Mouse (Mus musculus) heart, postnatal 0 days (tissue): ENCODE measurements at regions not wholly inside any gene's neighbourhood (a gene's known extent, or its start where the extent isn't known, plus 50 kb on each side); places are given as distances from the start of the nearest gene placed in this dataset.

ENCODE experiments used
- ATAC-seq: fragments of 200-750 bp; cut with Nextera tagmentation; 2 replicates; pipeline ENCODE4 v1.8.0; 2017; ENCODE audit warnings: low read depth, moderate number of reproducible peaks, moderate library complexity; ENCODE audit not compliant: insufficient read depth
- DNase-seq: peaks from one replicate; pipeline ENCODE4 v3.0.0-alpha.2; 2016; ENCODE audit warnings: low spot score
- H3K27ac ChIP-seq: fragments of 300-500 bp; sonication (generic); 2 replicates; pipeline ENCODE4 v1.5.1; 2014; ENCODE audit warnings: low read depth, mild to moderate bottlenecking
- H3K27me3 ChIP-seq: fragments of 300-500 bp; sonication (generic); 2 replicates; pipeline ENCODE4 v1.6.1; 2014; ENCODE audit warnings: low read length, mixed read lengths; ENCODE audit not compliant: control insufficient read depth, insufficient read depth
- H3K36me3 ChIP-seq: fragments of 300-500 bp; sonication (generic); replicated peaks from 2 replicates; pipeline ENCODE4 v1.6.1; 2014; ENCODE audit warnings: low read length, mixed read lengths; ENCODE audit not compliant: control insufficient read depth, insufficient read depth
- H3K4me1 ChIP-seq: fragments of 300-500 bp; sonication (generic); 2 replicates; pipeline ENCODE4 v1.6.1; 2014; ENCODE audit warnings: antibody characterized with exemption; ENCODE audit not compliant: control insufficient read depth, insufficient read depth
- H3K4me2 ChIP-seq: fragments of 300-500 bp; sonication (generic); 2 replicates; pipeline ENCODE4 v1.6.1; 2014; ENCODE audit warnings: low read depth, mild to moderate bottlenecking, low read length, moderate library complexity
- H3K4me3 ChIP-seq: fragments of 300-500 bp; sonication (generic); 2 replicates; pipeline ENCODE4 v1.5.1; 2014; ENCODE audit warnings: low read depth, low read length
- H3K9ac ChIP-seq: fragments of 300-500 bp; sonication (generic); replicated peaks from 2 replicates; pipeline ENCODE4 v1.6.1; 2014; ENCODE audit warnings: low read depth, low read length, mixed read lengths
- H3K9me3 ChIP-seq: fragments of 300-500 bp; sonication (generic); replicated peaks from 2 replicates; pipeline ENCODE4 v1.6.1; 2016; ENCODE audit warnings: low read length; ENCODE audit not compliant: control insufficient read depth
- CTCF ChIP-seq: IDR thresholded peaks from 2 replicates; pipeline ENCODE4 v1.5.1; 2016; ENCODE audit warnings: antibody characterized with exemption, control low read depth, low read depth
- EP300 ChIP-seq: IDR thresholded peaks from 2 replicates; pipeline ENCODE4 v1.6.1; 2016; ENCODE audit warnings: antibody characterized with exemption, low read depth
- WGBS: fragments of 180-500 bp; shearing (Covaris S2); extraction: QIAGEN DNeasy Blood & Tissue Kit; methylation state at CpG from one replicate; pipeline ENCODE4 v1.1.7; 2014; 5-methylcytosine and 5-hydroxymethylcytosine counted together

DNA sequence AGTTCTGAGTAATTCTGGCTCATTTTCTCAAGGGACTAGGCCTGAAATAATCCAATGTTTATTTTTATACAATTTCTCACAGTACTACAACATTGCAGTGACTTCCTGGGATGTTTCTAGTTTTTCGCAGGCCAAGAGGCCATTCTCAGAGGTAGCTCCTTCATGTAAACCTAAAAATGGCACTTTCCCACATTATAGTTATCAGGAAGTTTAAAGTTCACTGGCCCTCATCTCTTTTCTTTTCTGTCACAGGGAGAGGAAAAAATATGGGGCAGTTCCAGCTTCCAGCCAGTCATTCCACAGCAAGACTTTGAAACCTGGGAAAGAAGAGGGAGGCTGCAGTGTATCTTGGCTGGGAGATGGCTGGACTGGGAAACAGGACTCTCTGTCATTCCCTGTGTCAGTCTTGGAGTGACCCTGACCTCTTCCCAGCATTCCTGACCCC, 475.6 kb downstream of the Cetn3 start:
- no peak overlapping the region for H3K4me2 ChIP-seq
- H3K9me3 ChIP-seq = no peaks in the 10 kb centered on the region
- TF ChIP-seq EP300 (no peak; the same call in 1 of the 2 replicates), CTCF (no peak)
- DNase-seq = peak; percentile 8
- ATAC-seq = peak; percentile 47
- H3K27ac ChIP-seq = 0 out of 2 replicates have a peak overlapping the region, but pooled peaks have one; percentile 53
- no peaks in the 10 kb centered on the region for H3K4me1 ChIP-seq
- WGBS = 50% methylated on average over 1 of the region's 1 CpGs
- H3K4me3 ChIP-seq = no peak overlapping the region
- H3K36me3 ChIP-seq = no peaks in the 10 kb centered on the region
- no peak overlapping the region for H3K9ac ChIP-seq
- H3K27me3 ChIP-seq = no peaks in the 10 kb centered on the region

DNA sequence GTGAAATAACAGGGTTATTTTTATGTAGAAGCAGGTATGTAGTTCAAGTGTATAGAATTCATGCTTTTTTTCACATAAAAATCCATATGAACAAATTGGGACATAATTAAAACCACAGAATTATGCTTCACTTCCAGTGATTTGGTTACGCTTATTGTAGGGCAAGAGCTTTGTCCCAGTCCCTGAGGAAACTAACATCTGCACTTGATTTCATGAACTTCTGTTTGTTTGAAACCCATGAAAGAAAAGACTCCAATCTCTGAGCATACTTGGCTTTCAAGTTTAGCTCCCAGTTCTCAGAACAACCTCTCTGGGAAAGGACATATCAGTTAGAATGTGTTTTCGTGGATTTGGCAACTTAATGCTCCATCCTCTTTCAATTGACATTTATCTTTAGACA, 481.4 kb downstream of the Cetn3 start:
- no peak for ATAC-seq
- Histone ChIP-seq H3K9me3 (no peaks in the 10 kb centered on the region), H3K4me2 (no peak overlapping the region), H3K27ac (no peak overlapping the region), H3K9ac (no peak overlapping the region), H3K27me3 (no peaks in the 10 kb centered on the region), H3K36me3 (no peaks in the 10 kb centered on the region), H3K4me3 (no peak overlapping the region), H3K4me1 (no peaks in the 10 kb centered on the region)
- 65% methylated on average over 2 of the region's 2 CpGs for WGBS
- TF ChIP-seq EP300 = no peak
- no peak for TF ChIP-seq CTCF
- no peak for DNase-seq

DNA sequence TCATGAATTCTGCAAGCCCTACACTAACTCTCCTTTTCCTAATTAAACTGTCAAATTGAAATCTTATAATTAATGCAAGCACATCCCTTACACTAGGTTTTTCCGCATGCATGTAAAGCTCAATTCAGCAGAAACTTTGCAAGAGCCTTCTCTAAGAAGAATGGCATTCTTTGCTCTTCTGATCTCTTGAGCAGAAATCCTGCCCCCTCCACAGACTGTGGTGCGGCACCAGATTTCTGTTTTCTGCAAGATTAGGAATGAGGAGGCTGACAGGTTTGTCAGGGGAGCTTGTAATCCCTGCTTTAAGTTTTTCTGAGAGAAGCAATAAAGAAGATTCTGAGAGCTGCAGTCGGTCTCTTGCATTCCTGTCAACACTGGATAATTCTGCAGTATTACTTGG, 482.3 kb downstream of the Cetn3 start:
- Histone ChIP-seq H3K9ac (no peak overlapping the region), H3K4me1 (no peaks in the 10 kb centered on the region), H3K4me2 (no peak overlapping the region), H3K36me3 (no peaks in the 10 kb centered on the region), H3K27me3 (no peaks in the 10 kb centered on the region), H3K27ac (no peak overlapping the region), H3K9me3 (no peaks in the 10 kb centered on the region), H3K4me3 (no peak overlapping the region)
- DNase-seq (no peak), ATAC-seq (no peak)
- WGBS = 56% methylated on average over 3 of the region's 3 CpGs
- TF ChIP-seq CTCF (no peak), EP300 (no peak)

DNA sequence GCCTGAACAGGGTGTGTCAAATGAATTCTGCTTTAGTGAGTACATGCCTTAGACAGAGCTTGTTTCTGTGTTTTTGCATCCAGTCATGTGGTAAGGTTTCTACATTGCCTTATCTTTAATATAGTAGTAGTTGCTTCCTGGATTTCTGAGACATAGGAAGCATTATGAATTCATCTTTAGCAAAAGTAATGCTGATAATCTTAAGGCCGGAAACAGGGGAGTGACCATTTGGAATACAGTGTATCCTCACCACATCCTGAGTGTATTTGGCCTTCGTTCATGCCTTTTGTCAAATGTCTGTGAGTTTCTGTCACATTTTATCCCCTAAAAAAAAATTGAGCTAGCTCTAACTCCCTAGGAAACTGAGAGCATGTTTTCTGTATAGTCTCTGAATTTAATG, 482.9 kb downstream of the Cetn3 start:
- no peak for TF ChIP-seq CTCF
- 0 out of 2 replicates have a peak, but pooled peaks have one; percentile 34 for TF ChIP-seq EP300
- Histone ChIP-seq H3K27ac (no peak overlapping the region), H3K4me1 (no peaks in the 10 kb centered on the region), H3K9me3 (no peaks in the 10 kb centered on the region), H3K36me3 (no peaks in the 10 kb centered on the region), H3K27me3 (no peaks in the 10 kb centered on the region), H3K4me2 (no peak overlapping the region), H3K4me3 (no peak overlapping the region), H3K9ac (no peak overlapping the region)
- no peak for DNase-seq
- 55% methylated on average over 2 of the region's 2 CpGs for WGBS
- ATAC-seq = no peak

DNA sequence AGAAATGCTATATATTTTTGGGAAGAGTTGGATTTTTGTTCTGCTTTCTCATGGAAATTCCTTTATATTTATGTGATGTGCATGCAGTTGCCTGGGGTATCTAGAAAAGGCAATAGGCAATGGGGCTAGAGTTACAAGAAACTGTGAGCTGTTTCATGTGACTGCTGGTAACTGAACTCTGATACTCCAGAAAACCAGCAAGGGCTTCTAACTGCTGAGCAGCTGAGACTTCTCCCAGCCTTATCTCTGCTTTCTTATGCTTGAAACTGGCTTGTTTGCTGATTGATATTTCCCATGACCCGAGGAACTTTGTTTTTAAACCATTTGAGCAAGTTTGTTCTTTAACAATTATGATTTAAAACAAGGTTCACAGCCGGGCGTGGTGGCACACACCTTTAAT, 491.9 kb downstream of the Cetn3 start:
- Histone ChIP-seq H3K4me3 (no peak overlapping the region), H3K27ac (no peak overlapping the region), H3K4me2 (no peak overlapping the region), H3K36me3 (no peaks in the 10 kb centered on the region), H3K27me3 (no peaks in the 10 kb centered on the region), H3K9ac (no peak overlapping the region), H3K4me1 (0 out of 2 replicates have a peak, but pooled peaks cover 7% of the 10 kb centered on the region), H3K9me3 (no peaks in the 10 kb centered on the region)
- DNase-seq (no peak), ATAC-seq (no peak)
- no peak for TF ChIP-seq EP300
- WGBS = 65% methylated on average over 3 of the region's 3 CpGs

DNA sequence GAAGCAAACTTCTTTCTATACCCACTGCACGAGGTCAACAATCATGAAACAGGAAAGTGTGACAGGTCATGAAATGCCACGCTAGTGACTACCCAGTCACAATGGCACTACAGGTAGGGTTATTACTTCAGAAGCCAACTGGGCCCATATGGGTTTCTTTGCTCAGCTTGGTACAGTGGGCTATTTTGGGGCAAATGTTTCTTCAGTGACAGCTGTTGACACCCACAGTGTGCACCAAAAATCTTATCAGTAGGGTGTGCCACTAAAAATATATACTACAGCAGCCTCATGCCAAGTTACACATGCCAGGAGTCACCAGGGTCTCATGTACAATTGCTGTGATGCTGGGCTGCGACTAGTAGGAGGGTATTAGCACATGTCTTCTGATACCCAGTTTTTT, 493.1 kb downstream of the Cetn3 start:
- no peak for TF ChIP-seq EP300
- no peak for TF ChIP-seq CTCF
- no peaks in the 10 kb centered on the region for H3K27me3 ChIP-seq
- 0 out of 2 replicates have a peak, but pooled peaks have one; percentile 30 for ATAC-seq
- WGBS = 56% methylated on average over 3 of the region's 3 CpGs
- no peaks in the 10 kb centered on the region for H3K36me3 ChIP-seq
- H3K27ac ChIP-seq = no peak overlapping the region
- H3K4me2 ChIP-seq = no peak overlapping the region
- 0 out of 2 replicates have a peak, but pooled peaks cover 7% of the 10 kb centered on the region for H3K4me1 ChIP-seq
- H3K4me3 ChIP-seq = no peak overlapping the region
- H3K9ac ChIP-seq = no peak overlapping the region
- no peak for DNase-seq
- no peaks in the 10 kb centered on the region for H3K9me3 ChIP-seq
